Mouse (Mus musculus) ovary, postnatal 14 days (tissue): ENCODE measurements around the gene Slc25a54.
A peak's percentile ranks its signal among the peaks of the same experiment; 100 is the strongest.

Experiments
- DNase-seq: peaks from one replicate; pipeline ENCODE4 v3.0.0; 2022; ENCODE audit warnings: low spot score

Gene Slc25a54

GRCm38 (mm10) chr3:109080169-109080568 lies at the start of gene Slc25a54:
Slc25a54 (plus strand) TSS chr3:109080469.
- no peak for DNase-seq

DNA sequence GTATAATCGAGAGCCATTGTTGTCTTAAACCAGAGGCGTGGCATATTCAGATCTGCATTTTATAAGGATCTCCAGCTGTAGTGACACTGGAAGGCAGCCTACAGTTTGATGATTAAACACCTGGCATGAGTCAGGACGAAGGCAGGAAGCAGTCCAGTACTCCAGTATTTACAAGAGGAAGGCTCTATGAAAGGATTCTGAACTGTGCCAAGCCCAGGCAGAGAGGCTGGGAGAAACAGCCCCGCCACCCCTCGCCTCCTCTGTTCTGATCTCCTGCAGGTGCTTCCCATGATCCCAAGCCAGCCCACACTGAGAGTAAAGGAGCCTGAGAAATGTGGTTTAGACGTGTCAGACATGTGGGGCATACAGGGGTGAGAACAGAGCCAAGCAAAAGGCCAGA lies 49.5 kb upstream of the Slc25a54 start:
- DNase-seq = no peak

GRCm38 (mm10) chr3:109031626-109032025 lies 48.6 kb upstream of the Slc25a54 start:
- DNase-seq = no peak

DNA sequence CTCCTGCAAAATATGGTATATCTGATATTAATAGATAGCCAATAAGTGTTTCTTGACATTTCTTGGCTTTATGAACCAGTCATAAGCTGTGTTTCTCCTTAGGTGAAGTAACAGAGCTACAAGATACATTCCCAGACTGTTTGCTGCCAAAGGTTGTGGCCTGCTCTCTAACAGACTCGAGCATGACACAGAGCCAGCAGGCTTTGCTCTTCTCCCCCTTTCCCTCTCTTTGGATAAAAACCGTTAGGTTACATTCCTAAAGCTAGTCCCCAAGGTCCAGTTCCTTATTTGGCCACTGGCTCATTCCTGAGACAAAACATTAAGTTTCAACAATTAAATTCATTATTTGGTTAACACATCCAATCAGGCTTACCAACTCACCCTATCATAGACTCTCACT lies 48.0 kb upstream of the Slc25a54 start:
- DNase-seq = no peak

GRCm38 (mm10) chr3:109034411-109034810 lies 45.9 kb upstream of the Slc25a54 start:
- DNase-seq = no peak

- no peak for DNase-seq
Measured at GRCm38 (mm10) chr3:109040908-109041307, 39.4 kb upstream of the Slc25a54 start.

DNA sequence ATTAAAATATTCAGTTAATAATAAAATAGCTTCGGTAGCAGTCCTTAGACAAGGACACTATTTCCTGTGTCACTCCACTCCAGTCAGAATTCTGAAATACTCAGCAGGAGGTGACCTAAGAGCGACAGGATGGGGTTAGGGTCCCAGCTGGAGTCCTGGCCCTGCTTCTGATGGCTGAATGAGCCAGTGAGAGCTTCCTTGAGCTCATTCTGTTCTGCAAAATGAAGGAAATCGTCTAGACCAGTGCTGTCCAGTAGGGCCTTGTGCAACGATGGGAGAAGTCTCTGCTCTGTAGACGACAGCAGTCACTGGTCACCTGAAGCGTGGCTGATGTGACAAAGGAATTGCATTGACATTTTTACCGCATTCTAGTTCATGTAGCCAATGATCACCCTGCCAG lies 36.9 kb upstream of the Slc25a54 start:
- no peak for DNase-seq

- DNase-seq = no peak
Measured at GRCm38 (mm10) chr3:109046428-109046827, 33.8 kb upstream of the Slc25a54 start.

DNA sequence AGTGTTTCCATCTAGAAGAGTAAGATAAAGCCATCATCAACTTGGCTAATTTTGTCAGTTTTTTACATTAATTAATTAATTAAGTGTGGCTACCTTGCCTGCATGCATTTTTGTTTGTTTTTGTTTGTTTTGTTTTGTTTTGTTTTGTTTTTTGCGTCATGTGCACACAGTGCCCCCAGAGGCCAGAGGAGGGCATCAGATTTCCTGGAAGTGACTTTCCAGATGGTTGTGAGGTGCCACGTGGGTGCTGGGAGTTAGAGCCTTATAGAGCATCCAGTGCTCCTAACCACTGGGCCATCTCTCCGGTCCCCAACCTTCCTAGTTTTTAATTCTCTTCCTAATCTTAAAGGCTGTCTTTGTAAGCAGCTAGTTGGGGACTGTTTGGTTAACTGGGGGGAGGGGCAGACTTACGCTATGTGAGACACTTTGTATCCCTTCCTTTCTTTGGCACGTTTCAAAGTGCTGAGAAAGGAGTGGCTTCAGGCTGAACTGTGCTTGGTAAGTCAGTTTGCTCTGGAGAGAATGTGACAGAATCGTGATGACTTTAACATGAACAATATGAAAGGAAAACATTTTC lies 32.5 kb upstream of the Slc25a54 start:
- DNase-seq = no peak

- no peak for DNase-seq
Measured at GRCm38 (mm10) chr3:109051056-109051945, 29.0 kb upstream of the Slc25a54 start.

DNA sequence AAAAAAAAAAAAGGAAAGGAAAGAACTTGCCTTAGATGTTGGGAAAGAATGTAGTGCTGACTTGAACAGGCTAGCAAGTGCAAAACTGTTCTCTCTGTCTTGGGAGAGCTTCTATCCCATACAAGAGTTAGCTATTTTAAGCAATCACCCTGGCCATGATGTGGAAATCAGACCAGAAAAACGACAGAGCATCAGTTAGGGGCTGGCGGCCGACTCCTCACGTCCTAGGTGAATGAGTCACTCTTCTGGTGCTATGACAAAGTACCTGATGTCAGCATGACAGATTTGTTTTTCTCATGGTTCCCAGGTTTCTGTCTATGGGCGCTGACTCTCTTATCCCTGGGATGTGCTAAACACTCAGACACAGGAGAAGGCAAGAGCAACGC lies 28.3 kb upstream of the Slc25a54 start:
- DNase-seq = no peak

- DNase-seq = no peak
Measured at GRCm38 (mm10) chr3:109059903-109060302, 20.4 kb upstream of the Slc25a54 start.

GRCm38 (mm10) chr3:109062391-109062790 lies 17.9 kb upstream of the Slc25a54 start:
- no peak for DNase-seq

- peak; percentile 37 for DNase-seq
Measured at GRCm38 (mm10) chr3:109062989-109063388, 17.3 kb upstream of the Slc25a54 start.

DNA sequence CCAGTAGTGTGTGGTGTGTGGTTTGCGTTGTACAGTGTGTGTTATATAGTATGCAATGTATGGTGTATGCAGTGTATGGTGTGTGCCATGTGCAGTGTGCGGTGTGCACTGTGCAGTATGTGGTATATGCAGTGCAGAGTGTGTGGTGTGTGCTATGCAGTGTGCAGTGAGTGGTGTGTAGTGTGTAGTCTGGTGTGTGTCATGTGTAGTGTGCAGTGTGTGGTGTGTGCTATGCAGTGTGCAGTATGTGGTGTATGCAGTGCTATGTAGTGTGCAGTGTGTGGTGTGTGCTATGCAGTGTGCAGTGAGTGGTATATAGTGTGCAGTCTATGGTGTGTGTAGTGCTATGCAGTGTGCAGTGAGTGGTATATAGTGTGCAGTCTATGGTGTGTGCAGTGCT lies 4.1 kb downstream of the Slc25a54 start:
- no peak for DNase-seq

DNA sequence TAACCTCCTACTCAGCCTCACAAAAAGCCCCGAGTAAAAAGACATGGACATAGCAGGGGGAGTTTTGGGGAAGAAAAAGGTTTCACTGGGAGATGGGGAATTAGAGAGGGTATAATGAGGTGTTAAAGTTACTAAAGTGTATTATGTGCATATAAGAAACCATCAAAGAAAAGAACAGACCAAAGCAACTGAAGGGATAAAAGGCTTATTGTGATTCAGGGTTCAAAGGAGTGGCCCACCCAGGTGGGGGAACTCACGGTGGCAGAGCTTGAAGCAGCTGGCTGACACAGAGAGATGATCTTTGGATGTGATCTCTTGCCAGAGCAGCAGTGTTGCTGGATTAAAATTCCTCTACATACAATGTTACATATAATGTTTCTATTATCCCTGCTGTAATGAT lies 8.2 kb downstream of the Slc25a54 start:
- DNase-seq = no peak

GRCm38 (mm10) chr3:109104702-109105101 lies 24.4 kb downstream of the Slc25a54 start:
- no peak for DNase-seq

GRCm38 (mm10) chr3:109117136-109117535 lies 36.9 kb downstream of the Slc25a54 start:
- no peak for DNase-seq

GRCm38 (mm10) chr3:109119562-109119961 lies 39.3 kb downstream of the Slc25a54 start:
- no peak for DNase-seq

DNA sequence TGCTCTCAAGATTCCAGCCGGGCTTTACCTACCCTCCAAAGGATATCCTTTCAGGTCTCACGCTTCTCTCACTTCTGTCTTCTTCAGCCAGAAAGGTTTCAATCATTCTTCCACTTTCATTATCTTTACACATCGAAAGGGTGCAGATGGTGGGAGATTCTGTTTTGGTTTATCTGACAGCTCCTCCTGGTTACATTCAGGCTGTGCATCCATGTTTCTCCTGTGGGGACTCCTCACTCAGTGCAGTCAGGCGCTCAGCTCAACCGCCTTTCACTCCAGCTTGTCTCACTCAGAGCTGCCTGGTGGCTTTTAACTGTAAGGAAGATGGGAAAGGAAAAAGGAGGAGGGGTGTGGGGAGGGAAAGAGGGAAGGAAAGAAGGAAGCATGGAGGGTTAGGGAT lies 39.7 kb downstream of the Slc25a54 start:
- DNase-seq = no peak

DNA sequence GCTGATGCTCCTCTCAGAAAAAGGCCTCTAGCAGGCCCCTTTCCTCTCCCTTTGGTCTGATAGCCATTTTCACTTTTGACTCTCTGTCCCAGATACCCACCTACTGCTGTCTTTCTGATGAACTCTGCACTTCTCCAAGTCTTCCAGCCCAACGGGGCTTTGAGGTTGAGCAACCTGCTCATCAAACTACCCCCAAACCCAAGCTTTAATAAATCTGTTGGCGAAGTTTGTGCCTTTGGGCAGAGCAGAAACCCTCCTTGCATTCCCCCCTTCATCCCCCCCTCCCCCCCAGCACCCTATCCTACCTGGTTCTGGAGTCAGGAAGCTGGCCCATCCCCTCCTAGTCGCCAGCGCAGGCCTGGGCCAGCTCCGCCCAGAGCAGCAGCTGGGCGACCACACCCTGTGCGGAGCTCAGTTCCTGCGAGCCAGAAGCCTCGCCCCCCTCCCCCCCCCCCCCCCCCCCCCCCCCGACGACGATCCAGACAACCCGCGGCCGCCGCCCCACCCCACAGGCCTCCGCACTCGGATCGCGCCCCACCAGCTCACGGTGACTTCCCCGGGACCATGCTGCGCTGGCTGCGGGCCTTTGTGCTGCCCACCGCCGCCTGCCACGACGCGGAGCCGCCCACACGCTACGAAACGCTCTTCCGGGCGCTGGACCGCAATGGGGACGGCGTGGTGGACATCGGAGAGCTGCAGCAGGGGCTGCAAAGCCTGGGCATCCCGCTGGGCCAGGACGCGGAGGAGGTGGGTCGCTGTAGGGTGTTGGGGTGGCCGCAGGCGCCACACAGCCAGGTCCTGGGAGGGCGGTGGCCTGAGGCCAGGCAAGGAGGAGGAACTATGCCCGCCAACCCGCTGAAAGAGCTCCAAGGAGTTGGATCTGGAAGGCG lies 42.6 kb downstream of the Slc25a54 start, which contains the start of gene Slc25a24:
Slc25a24 (plus strand) TSS at position 509 of the 890 bp plus-strand sequence.
- peak; percentile 33 for DNase-seq

- DNase-seq = peak; percentile 7
Measured at GRCm38 (mm10) chr3:109123531-109123981, 43.3 kb downstream of the Slc25a54 start.
